In genomic region chr7:132371832-132372231, GRCm38 (mm10) we compare ENCODE assay signal across 18 mouse cellular contexts. TPM values are rescaled to one million over a fixed set of nuclear protein-coding genes. Genes with fewer than 3 reads are reported as not detected.
A peak's percentile ranks its signal among the peaks of the same experiment; 100 is the strongest.
DNase-seq lines count a peak whose midpoint lies in the region; ATAC-seq and TF ChIP-seq lines count a peak whose summit lies in the region.
"Had no signal": no experiment of that assay in that cellular context is flagged by ENCODE, and none has a peak within 500 bp of the region (broad histone marks: within the 10 kb centered on the region; RNA-seq: fewer than 3 reads in every experiment).

No protein-coding gene starts in this region.

- no peak for DNase-seq in forebrain, postnatal 0 days
- no peak for DNase-seq in forebrain, embryonic 10.5 days (ENCODE audit: extremely low spot score, low spot score)
- no peak for DNase-seq in midbrain, postnatal 0 days (ENCODE audit: low spot score)
- no peak for DNase-seq in right cerebral cortex, postnatal 4 days
- no peak for DNase-seq in gastrocnemius, postnatal 25 days
- DNase-seq: adrenal gland, adult 8-10 months; embryo, embryonic 11 days; gastrocnemius, postnatal 10 days; kidney, adult 2 months; kidney, postnatal 36 days; lung, postnatal 14 days; right cerebral cortex, postnatal 25 days; thymus, postnatal 25 days had no signal

- no peak overlapping the region for H3K4me2 ChIP-seq in forebrain, postnatal 0 days (ENCODE audit: low read depth)
- no peak overlapping the region for H3K4me2 ChIP-seq in midbrain, embryonic 13.5 days (replicated peaks)
- H3K4me2 ChIP-seq in midbrain, postnatal 0 days (ENCODE audit: low read depth, low read length, poor library complexity, severe bottlenecking) = no peak overlapping the region
- H3K4me2 ChIP-seq: limb, embryonic 13.5 days; neural tube, embryonic 12.5 days had no signal

- H3K4me1 ChIP-seq in forebrain, postnatal 0 days (ENCODE audit: insufficient read depth) = peaks cover 7% of the 10 kb centered on the region; the same call in 1 of the 2 replicates
- H3K4me1 ChIP-seq in forebrain, embryonic 10.5 days = peaks cover 23% of the 10 kb centered on the region
- peaks cover 21% of the 10 kb centered on the region for H3K4me1 ChIP-seq in midbrain, embryonic 13.5 days (replicated peaks)
- H3K4me1 ChIP-seq in midbrain, postnatal 0 days (ENCODE audit: insufficient read depth, low read length) = 0 out of 2 replicates have a peak, but pooled peaks cover 6% of the 10 kb centered on the region
- peaks cover 11% of the 10 kb centered on the region for H3K4me1 ChIP-seq in embryonic fibroblast, embryonic 13.5 days (ENCODE audit: control insufficient read depth, insufficient read depth, low read length)

- ATAC-seq in forebrain, postnatal 0 days = no peak
- ATAC-seq in midbrain, embryonic 13.5 days = no peak
- no peak for ATAC-seq in midbrain, postnatal 0 days (ENCODE audit: low FRiP score)

- H3K27me3 ChIP-seq in forebrain, postnatal 0 days (ENCODE audit: insufficient read depth, low read length) = no peaks in the 10 kb centered on the region
- H3K27me3 ChIP-seq in forebrain, embryonic 10.5 days (ENCODE audit: poor library complexity, severe bottlenecking) = no peaks in the 10 kb centered on the region
- no peaks in the 10 kb centered on the region for H3K27me3 ChIP-seq in midbrain, embryonic 13.5 days
- H3K27me3 ChIP-seq in midbrain, postnatal 0 days (ENCODE audit: insufficient read depth, low read length) = no peaks in the 10 kb centered on the region
- H3K27me3 ChIP-seq: limb, embryonic 13.5 days; neural tube, embryonic 12.5 days had no signal

- H3K27ac ChIP-seq in forebrain, postnatal 0 days (ENCODE audit: low read depth, low read length) = 0 out of 2 replicates have a peak overlapping the region, but pooled peaks have one; percentile 72
- H3K27ac ChIP-seq in forebrain, embryonic 10.5 days = no peak overlapping the region
- H3K27ac ChIP-seq in midbrain, embryonic 13.5 days = peak overlapping the region; percentile 11; the same call in 1 of the 2 replicates
- no peak overlapping the region for H3K27ac ChIP-seq in midbrain, postnatal 0 days (ENCODE audit: low read depth, low read length)
- H3K27ac ChIP-seq in embryonic fibroblast, embryonic 13.5 days (ENCODE audit: insufficient read depth, low read length) = 0 out of 2 replicates have a peak overlapping the region, but pooled peaks have one; percentile 94
- H3K27ac ChIP-seq: limb, embryonic 13.5 days; neural tube, embryonic 12.5 days had no signal

- WGBS in forebrain, postnatal 0 days = 91% methylated on average over 1 of the region's 1 CpGs
- 75% methylated on average over 1 of the region's 1 CpGs for WGBS in forebrain, embryonic 10.5 days
- 79% methylated on average over 1 of the region's 1 CpGs for WGBS in midbrain, embryonic 13.5 days
- WGBS in midbrain, postnatal 0 days = 80% methylated on average over 1 of the region's 1 CpGs

- no peaks in the 10 kb centered on the region for H3K36me3 ChIP-seq in forebrain, postnatal 0 days (ENCODE audit: insufficient read depth)
- H3K36me3 ChIP-seq in forebrain, embryonic 10.5 days (replicated peaks) = no peaks in the 10 kb centered on the region
- H3K36me3 ChIP-seq in midbrain, embryonic 13.5 days = no peaks in the 10 kb centered on the region
- H3K36me3 ChIP-seq in midbrain, postnatal 0 days (ENCODE audit: insufficient read depth, low read length) = no peaks in the 10 kb centered on the region
- H3K36me3 ChIP-seq: limb, embryonic 13.5 days; neural tube, embryonic 12.5 days had no signal

- no peak overlapping the region for H3K4me3 ChIP-seq in forebrain, postnatal 0 days (ENCODE audit: low read depth, low read length)
- H3K4me3 ChIP-seq in forebrain, embryonic 10.5 days = no peak overlapping the region
- H3K4me3 ChIP-seq in midbrain, embryonic 13.5 days (replicated peaks) = no peak overlapping the region
- H3K4me3 ChIP-seq in midbrain, postnatal 0 days (ENCODE audit: low read depth, low read length) = no peak overlapping the region
- no peak overlapping the region for H3K4me3 ChIP-seq in embryonic fibroblast, embryonic 13.5 days (ENCODE audit: insufficient read depth, low read length)
- H3K4me3 ChIP-seq: erythroblast, embryonic 14.5 days; limb, embryonic 13.5 days; neural tube, embryonic 12.5 days had no signal

- TF ChIP-seq POLR2A in embryonic fibroblast, embryonic 13.5 days (IDR thresholded peaks at IDR 0.05; ENCODE audit: low read depth, low read length) = no peak

- no peaks in the 10 kb centered on the region for H3K9me3 ChIP-seq in forebrain, postnatal 0 days (ENCODE audit: low read length)
- H3K9me3 ChIP-seq in forebrain, embryonic 10.5 days = no peaks in the 10 kb centered on the region
- H3K9me3 ChIP-seq in midbrain, embryonic 13.5 days = no peaks in the 10 kb centered on the region
- no peaks in the 10 kb centered on the region for H3K9me3 ChIP-seq in midbrain, postnatal 0 days (ENCODE audit: low read length)
- H3K9me3 ChIP-seq: limb, embryonic 13.5 days; neural tube, embryonic 12.5 days had no signal

- no peak overlapping the region for H3K9ac ChIP-seq in forebrain, postnatal 0 days
- H3K9ac ChIP-seq in midbrain, embryonic 13.5 days (replicated peaks) = no peak overlapping the region
- no peak overlapping the region for H3K9ac ChIP-seq in midbrain, postnatal 0 days (replicated peaks; ENCODE audit: low read length, poor library complexity, severe bottlenecking)
- H3K9ac ChIP-seq: limb, embryonic 13.5 days; neural tube, embryonic 12.5 days had no signal

- no peak for TF ChIP-seq CTCF in forebrain, postnatal 0 days (IDR thresholded peaks at IDR 0.05; ENCODE audit: low read depth)
- no peak for TF ChIP-seq CTCF in midbrain, postnatal 0 days (IDR thresholded peaks at IDR 0.05)
- TF ChIP-seq CTCF in embryonic fibroblast, embryonic 13.5 days (IDR thresholded peaks at IDR 0.05; ENCODE audit: borderline replicate concordance, insufficient read depth, low read length) = no peak

RNA-seq across cellular contexts. Expression of gene Chst15, which starts 54.8 kb away (rescaled TPM):
- 19.3 and 20.5 TPM in 2 replicates for total RNA-seq in forebrain, postnatal 0 days (2014; rRNA removed)
- polyA plus RNA-seq in forebrain, postnatal 0 days (2015; fragmentation: Nextera tagmentation; extraction: Ambion mirVana) = 7.2 and 12.8 TPM in 2 replicates
- 9.2 and 9.7 TPM in 2 replicates for polyA plus RNA-seq in forebrain, embryonic 10.5 days (2016; fragmentation: Nextera tagmentation; extraction: Ambion mirVana)
- polyA plus RNA-seq in midbrain, embryonic 13.5 days (2015; fragmentation: Nextera tagmentation; extraction: Ambion mirVana) = 17.9 and 18.6 TPM in 2 replicates
- 20.0 and 21.9 TPM in 2 replicates for total RNA-seq in midbrain, postnatal 0 days (2014; rRNA removed)
- polyA plus RNA-seq in midbrain, postnatal 0 days (2015; fragmentation: Nextera tagmentation; extraction: Ambion mirVana) = 8.4 TPM in 2 replicates
- 10.9 and 12.9 TPM in 2 replicates for polyA plus RNA-seq in embryonic fibroblast, embryonic 13.5 days (2011; ENCODE audit: insufficient read length, low read depth, missing spikeins)
- 1 to 10 TPM; 2.7 to 4.5 TPM for total RNA-seq in gastrocnemius, postnatal 25 days (2021)

Comparison
In these comparisons a context has a peak if more than half of its experiments do, and no peak if none do; other contexts are left out.
1. H3K27ac ChIP-seq: peak in forebrain, postnatal 0 days (single experiment), midbrain, embryonic 13.5 days (single experiment) and embryonic fibroblast, embryonic 13.5 days (single experiment); none in forebrain, embryonic 10.5 days (single experiment) and midbrain, postnatal 0 days (single experiment).